Mouse (Mus musculus): ENCODE data around the gene Syne4. TPM values are rescaled to one million over a fixed set of nuclear protein-coding genes. Genes with fewer than 3 reads are reported as not detected.

Syne4 gene
- polyA plus RNA-seq, 1 experiment from 2014 or later: 12.1 TPM

GRCm38 (mm10) chr7:30321539-30322284 is 7.1 kb downstream of the Syne4 start, which contains the start of gene E130208F15Rik:
Gene E130208F15Rik, plus strand, starts transcription at chr7:30321740.
- Histone ChIP-seq H3K27me3 (replicated peaks) (peaks cover 3% of the 10 kb centered on the region; the same call in 1 of the 2 replicates), H3K27ac (peak within 1 kb of the TSS; percentile 87), H3K36me3 (no peaks in the 10 kb centered on the region), H3K4me2 (peak within 1 kb of the TSS; percentile 94), H3K4me1 (peaks cover 32% of the 10 kb centered on the region), H3K9me3 (replicated peaks) (no peaks in the 10 kb centered on the region), H3K9ac (peak within 1 kb of the TSS; percentile 86), H3K4me3 (peak within 1 kb of the TSS; percentile 82)
- peak; percentile 72 for ATAC-seq
- under 1% methylated on average over 63 of the region's 63 CpGs for WGBS (ENCODE audit: insufficient replicate concordance)

- peak overlapping the region; percentile 82 for H3K4me3 ChIP-seq
- no peaks in the 10 kb centered on the region for H3K9me3 ChIP-seq (replicated peaks)
- peaks cover 32% of the 10 kb centered on the region for H3K4me1 ChIP-seq
- ATAC-seq: peak; percentile 97
- 0% methylated on average over 20 of the region's 20 CpGs for whole genome bisulfite sequencing (ENCODE audit: insufficient replicate concordance)
- peak overlapping the region; percentile 94 for H3K4me2 ChIP-seq
- peak overlapping the region; percentile 86 for H3K9ac ChIP-seq
- H3K36me3 ChIP-seq: no peaks in the 10 kb centered on the region
- H3K27ac ChIP-seq: peak overlapping the region; percentile 87
- H3K27me3 ChIP-seq (replicated peaks): peaks cover 6% of the 10 kb centered on the region
Observed at GRCm38 (mm10) chr7:30322285-30322667, 7.7 kb downstream of the Syne4 start.

- no peaks in the 10 kb centered on the region for H3K36me3 ChIP-seq
- H3K9me3 ChIP-seq (replicated peaks): no peaks in the 10 kb centered on the region
- peak overlapping the region; percentile 82 for H3K4me3 ChIP-seq
- 11% methylated on average over 6 of the region's 6 CpGs for WGBS (ENCODE audit: insufficient replicate concordance)
- H3K9ac ChIP-seq: peak overlapping the region; percentile 65
- H3K4me2 ChIP-seq: peak overlapping the region; percentile 94
- 0 out of 2 replicates have a peak, but pooled peaks have one; percentile 1 for ATAC-seq
- peaks cover 12% of the 10 kb centered on the region for H3K27me3 ChIP-seq (replicated peaks)
- H3K4me1 ChIP-seq: peaks cover 32% of the 10 kb centered on the region
- H3K27ac ChIP-seq: peak overlapping the region; percentile 87
Observed at GRCm38 (mm10) chr7:30322865-30323264, 8.3 kb downstream of the Syne4 start.

GRCm38 (mm10) chr7:30323795-30324194 is 9.2 kb downstream of the Syne4 start, which contains the start of gene Sdhaf1:
Gene Sdhaf1, minus strand, starts transcription at chr7:30323895.
- Histone ChIP-seq H3K9ac (peak within 1 kb of the TSS; percentile 65), H3K4me3 (peak within 1 kb of the TSS; percentile 82), H3K27ac (peak within 1 kb of the TSS; percentile 87), H3K36me3 (no peaks in the 10 kb centered on the region), H3K27me3 (replicated peaks) (peaks cover 12% of the 10 kb centered on the region), H3K4me2 (peak within 1 kb of the TSS; percentile 94), H3K9me3 (replicated peaks) (no peaks in the 10 kb centered on the region), H3K4me1 (peaks cover 32% of the 10 kb centered on the region)
- no peak for ATAC-seq
- WGBS (ENCODE audit: insufficient replicate concordance): 69% methylated on average over 3 of the region's 3 CpGs

GRCm38 (mm10) chr7:30324300-30324944 is 9.8 kb downstream of the Syne4 start:
- no peak overlapping the region for H3K4me2 ChIP-seq
- 70% methylated on average over 5 of the region's 5 CpGs for WGBS (ENCODE audit: insufficient replicate concordance)
- no peak for ATAC-seq
- no peak overlapping the region for H3K4me3 ChIP-seq
- peaks cover 12% of the 10 kb centered on the region for H3K27me3 ChIP-seq (replicated peaks)
- no peak overlapping the region for H3K27ac ChIP-seq
- no peaks in the 10 kb centered on the region for H3K9me3 ChIP-seq (replicated peaks)
- no peaks in the 10 kb centered on the region for H3K36me3 ChIP-seq
- H3K9ac ChIP-seq: no peak overlapping the region
- peaks cover 32% of the 10 kb centered on the region for H3K4me1 ChIP-seq

- Histone ChIP-seq H3K9me3 (replicated peaks) (no peaks in the 10 kb centered on the region), H3K27me3 (replicated peaks) (peaks cover 17% of the 10 kb centered on the region), H3K36me3 (no peaks in the 10 kb centered on the region), H3K4me2 (no peak overlapping the region), H3K27ac (no peak overlapping the region), H3K4me3 (no peak overlapping the region), H3K9ac (no peak overlapping the region), H3K4me1 (peaks cover 23% of the 10 kb centered on the region)
- WGBS (ENCODE audit: insufficient replicate concordance): 39% methylated on average over 2 of the region's 2 CpGs
- no peak for ATAC-seq
Observed at GRCm38 (mm10) chr7:30325364-30325763, 10.8 kb downstream of the Syne4 start.

- H3K4me2 ChIP-seq: no peak overlapping the region
- H3K27ac ChIP-seq: no peak overlapping the region
- H3K9ac ChIP-seq: no peak overlapping the region
- H3K27me3 ChIP-seq (replicated peaks): peaks cover 27% of the 10 kb centered on the region
- peaks cover 12% of the 10 kb centered on the region for H3K4me1 ChIP-seq
- no peak for ATAC-seq
- H3K36me3 ChIP-seq: no peaks in the 10 kb centered on the region
- H3K4me3 ChIP-seq: no peak overlapping the region
- no peaks in the 10 kb centered on the region for H3K9me3 ChIP-seq (replicated peaks)
Observed at GRCm38 (mm10) chr7:30326427-30326826, 11.8 kb downstream of the Syne4 start.

- Histone ChIP-seq H3K9ac (no peak overlapping the region), H3K9me3 (replicated peaks) (no peaks in the 10 kb centered on the region), H3K27ac (no peak overlapping the region), H3K4me3 (no peak overlapping the region), H3K4me2 (no peak overlapping the region), H3K36me3 (no peaks in the 10 kb centered on the region), H3K27me3 (replicated peaks) (peaks cover 34% of the 10 kb centered on the region), H3K4me1 (peaks cover 11% of the 10 kb centered on the region)
- ATAC-seq: no peak
- 53% methylated on average over 15 of the region's 15 CpGs for WGBS (ENCODE audit: insufficient replicate concordance)
Observed at GRCm38 (mm10) chr7:30327140-30327539, 12.5 kb downstream of the Syne4 start.

- no peak overlapping the region for H3K4me3 ChIP-seq
- H3K9ac ChIP-seq: no peak overlapping the region
- no peak overlapping the region for H3K4me2 ChIP-seq
- ATAC-seq: no peak
- H3K9me3 ChIP-seq (replicated peaks): no peaks in the 10 kb centered on the region
- H3K4me1 ChIP-seq: peaks cover 1% of the 10 kb centered on the region
- H3K27me3 ChIP-seq (replicated peaks): peaks cover 47% of the 10 kb centered on the region
- H3K27ac ChIP-seq: no peak overlapping the region
- WGBS (ENCODE audit: insufficient replicate concordance): 51% methylated on average over 10 of the region's 10 CpGs
- no peaks in the 10 kb centered on the region for H3K36me3 ChIP-seq
Observed at GRCm38 (mm10) chr7:30328379-30328778, 13.8 kb downstream of the Syne4 start.

GRCm38 (mm10) chr7:30331887-30332286 is 17.3 kb downstream of the Syne4 start:
- peaks cover 74% of the 10 kb centered on the region for H3K27me3 ChIP-seq (replicated peaks)
- no peaks in the 10 kb centered on the region for H3K9me3 ChIP-seq (replicated peaks)
- ATAC-seq: peak; percentile 63
- H3K4me1 ChIP-seq: no peaks in the 10 kb centered on the region
- 0 out of 2 replicates have a peak overlapping the region, but pooled peaks have one; percentile 9 for H3K4me2 ChIP-seq
- no peak overlapping the region for H3K27ac ChIP-seq
- no peak overlapping the region for H3K9ac ChIP-seq
- no peak overlapping the region for H3K4me3 ChIP-seq
- no peaks in the 10 kb centered on the region for H3K36me3 ChIP-seq
- 12% methylated on average over 13 of the region's 13 CpGs for WGBS (ENCODE audit: insufficient replicate concordance)

- no peaks in the 10 kb centered on the region for H3K9me3 ChIP-seq (replicated peaks)
- H3K4me3 ChIP-seq: no peak overlapping the region
- H3K27me3 ChIP-seq (replicated peaks): peaks cover 66% of the 10 kb centered on the region
- no peaks in the 10 kb centered on the region for H3K4me1 ChIP-seq
- no peak overlapping the region for H3K4me2 ChIP-seq
- H3K36me3 ChIP-seq: no peaks in the 10 kb centered on the region
- no peak overlapping the region for H3K9ac ChIP-seq
- no peak for ATAC-seq
- no peak overlapping the region for H3K27ac ChIP-seq
- 42% methylated on average over 18 of the region's 18 CpGs for WGBS (ENCODE audit: insufficient replicate concordance)
Observed at GRCm38 (mm10) chr7:30332622-30333259, 18.1 kb downstream of the Syne4 start.

- no peaks in the 10 kb centered on the region for H3K4me1 ChIP-seq
- H3K9me3 ChIP-seq (replicated peaks): no peaks in the 10 kb centered on the region
- WGBS (ENCODE audit: insufficient replicate concordance): 51% methylated on average over 4 of the region's 4 CpGs
- no peak overlapping the region for H3K4me3 ChIP-seq
- H3K36me3 ChIP-seq: no peaks in the 10 kb centered on the region
- no peak overlapping the region for H3K4me2 ChIP-seq
- no peak overlapping the region for H3K9ac ChIP-seq
- no peak for ATAC-seq
- peaks cover 64% of the 10 kb centered on the region for H3K27me3 ChIP-seq (replicated peaks)
- no peak overlapping the region for H3K27ac ChIP-seq
Observed at GRCm38 (mm10) chr7:30333436-30333835, 18.8 kb downstream of the Syne4 start.

Measured in liver, embryonic 12.5 days (tissue).